Mouse (Mus musculus) limb, embryonic 14.5 days (tissue): ENCODE results near the gene Nxpe5. TPM values are rescaled to one million over a fixed set of nuclear protein-coding genes. Genes with fewer than 3 reads are reported as not detected.
"Not testable (repeated sequence)": the region's sequence is repeated elsewhere in the genome, so short reads cannot be mapped to it uniquely, and the experiment has no call there.

Source experiments
- ATAC-seq: fragments of 200-750 bp; cut with Nextera tagmentation; 2 replicates; pipeline ENCODE4 v1.8.0; 2017; ENCODE audit warnings: low read depth, moderate number of reproducible peaks, moderate TSS enrichment; ENCODE audit not compliant: low FRiP score
- DNase-seq: peaks from one replicate; pipeline ENCODE4 v3.0.0-alpha.2; 2015; ENCODE audit warnings: low spot score
- H3K27ac ChIP-seq: fragments of 300-500 bp; sonication (generic); replicated peaks from 2 replicates; pipeline ENCODE4 v1.5.1; 2014; ENCODE audit warnings: low read depth, mild to moderate bottlenecking, low read length, moderate library complexity, mixed read lengths
- H3K27me3 ChIP-seq: fragments of 300-500 bp; sonication (generic); 2 replicates; pipeline ENCODE4 v1.6.1; 2014; ENCODE audit warnings: low read length, mixed read lengths; ENCODE audit not compliant: control insufficient read depth, insufficient read depth
- H3K36me3 ChIP-seq: fragments of 300-500 bp; sonication (generic); 2 replicates; pipeline ENCODE4 v1.6.1; 2014; ENCODE audit warnings: mild to moderate bottlenecking, low read length, moderate library complexity, mixed read lengths; ENCODE audit not compliant: control insufficient read depth, insufficient read depth
- H3K4me1 ChIP-seq: fragments of 300-500 bp; sonication (generic); 2 replicates; pipeline ENCODE4 v1.6.1; 2014; ENCODE audit warnings: antibody characterized with exemption, low read length, mixed read lengths; ENCODE audit not compliant: control insufficient read depth, insufficient read depth
- H3K4me2 ChIP-seq: fragments of 300-500 bp; sonication (generic); replicated peaks from 2 replicates; pipeline ENCODE4 v1.6.1; 2014; ENCODE audit warnings: low read depth, mild to moderate bottlenecking, low read length, moderate library complexity; ENCODE audit not compliant: severe bottlenecking
- H3K4me3 ChIP-seq: fragments of 300-500 bp; sonication (generic); replicated peaks from 2 replicates; pipeline ENCODE4 v1.5.1; 2014; ENCODE audit warnings: low read length
- H3K9ac ChIP-seq: fragments of 300-500 bp; sonication (generic); 2 replicates; pipeline ENCODE4 v1.6.1; 2014; ENCODE audit warnings: mild to moderate bottlenecking, low read depth, low read length, moderate library complexity; ENCODE audit not compliant: severe bottlenecking
- H3K9me3 ChIP-seq: fragments of 300-500 bp; sonication (generic); 2 replicates; pipeline ENCODE4 v1.6.1; 2016; ENCODE audit warnings: low read length; ENCODE audit not compliant: control insufficient read depth
- POLR2A ChIP-seq: fragments of 200-500 bp; IDR thresholded peaks from 2 replicates; pipeline ENCODE4 v1.8.0; 2012; ENCODE audit warnings: inconsistent platforms, mild to moderate bottlenecking, moderate library complexity, borderline replicate concordance; ENCODE audit not compliant: insufficient read depth, insufficient read length; ENCODE audit errors: extremely low read depth
- WGBS: fragments of 180-500 bp; shearing (Covaris S2); extraction: QIAGEN DNeasy Blood & Tissue Kit; methylation state at CpG from one replicate; pipeline ENCODE4 v1.1.7; 2014; 5-methylcytosine and 5-hydroxymethylcytosine counted together
- polyA plus RNA-seq, 2 experiments: library from polyadenylated mRNA; depleted of rRNA in 1 of 2; stranded (reverse) in 1 of 2; unstranded in 1 of 2; fragments of >200 nt; fragmentation: Nextera tagmentation in 1 of 2; extraction: Ambion mirVana in 1 of 2; gene quantifications; 2 replicates each; pipeline versions ENCODE4 v1.2.1 to v1.2.3; 2012 to 2014

Gene Nxpe5
- polyA plus RNA-seq, 2 experiments: not detected

DNA sequence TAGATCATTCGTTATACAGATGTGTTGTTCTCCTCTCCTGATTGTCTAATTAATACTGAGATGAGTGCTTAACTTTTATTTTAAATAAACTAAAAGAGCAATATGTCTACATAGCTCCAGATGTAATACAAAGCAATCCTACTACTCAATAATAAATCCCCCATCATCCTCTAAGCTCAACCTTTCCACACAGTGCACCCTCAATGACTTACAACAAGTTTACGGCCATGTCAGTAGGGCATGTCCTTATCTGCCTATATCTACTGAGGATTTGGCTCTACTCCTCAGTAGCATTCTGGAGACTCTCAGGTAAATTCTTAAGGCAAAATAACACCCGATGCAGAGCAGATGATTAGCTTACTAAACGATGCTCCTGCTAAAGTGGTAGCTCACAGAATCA lies 17.8 kb upstream of the Nxpe5 start:
- Histone ChIP-seq H3K27me3 (no peaks in the 10 kb centered on the region), H3K4me3 (no peak overlapping the region), H3K9me3 (peaks cover 7% of the 10 kb centered on the region; the same call in 1 of the 2 replicates), H3K36me3 (no peaks in the 10 kb centered on the region), H3K9ac (no peak overlapping the region), H3K27ac (no peak overlapping the region), H3K4me1 (no peaks in the 10 kb centered on the region), H3K4me2 (no peak overlapping the region)
- whole genome bisulfite sequencing: 81% methylated on average over 4 of the region's 4 CpGs
- DNase-seq (no peak), ATAC-seq (no peak)
- TF ChIP-seq POLR2A: no peak

DNA sequence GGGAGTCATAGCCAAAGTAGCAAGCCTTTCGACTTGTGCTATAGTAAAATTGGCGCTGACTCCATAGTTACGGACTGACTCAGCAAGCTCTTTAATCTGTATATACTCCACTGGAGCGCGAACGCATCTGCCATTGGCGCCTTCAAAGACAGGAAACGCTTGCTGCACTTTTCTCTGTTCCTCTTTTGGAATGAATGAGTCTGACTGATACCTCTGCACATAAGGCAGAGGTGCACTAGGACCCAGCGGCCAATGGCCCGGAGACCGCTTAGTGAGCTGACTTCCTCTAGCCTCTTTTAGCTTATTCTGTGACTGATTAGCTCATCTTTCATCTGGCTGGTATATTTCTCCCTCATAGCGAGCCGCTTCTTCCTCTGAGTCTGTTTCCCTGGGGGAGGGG lies 9.1 kb upstream of the Nxpe5 start:
- not testable (repeated sequence) for H3K9ac ChIP-seq, H3K4me3 ChIP-seq, H3K27me3 ChIP-seq, DNase-seq, H3K27ac ChIP-seq, H3K4me2 ChIP-seq, ATAC-seq, H3K9me3 ChIP-seq, H3K4me1 ChIP-seq, H3K36me3 ChIP-seq
- 96% methylated on average over 13 of the region's 13 CpGs for WGBS

DNA sequence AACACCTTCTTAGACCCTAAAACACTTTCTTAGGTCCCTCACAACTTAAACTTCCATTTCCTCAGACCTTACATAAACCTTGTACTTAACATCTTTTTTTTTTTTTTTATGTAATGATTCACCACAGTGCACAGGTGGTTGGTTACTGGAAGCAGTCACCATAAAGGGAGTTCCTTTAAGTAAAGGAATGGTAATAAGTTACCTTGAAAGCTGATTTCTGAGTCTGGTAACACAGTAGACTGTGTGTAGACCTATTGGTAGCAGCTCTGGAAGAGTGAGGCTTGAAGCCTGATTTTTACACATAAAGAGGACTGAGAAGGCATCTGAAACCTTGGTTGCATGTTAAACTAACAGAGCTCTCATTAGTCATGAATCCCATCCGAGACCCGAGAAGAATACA lies 5.8 kb upstream of the Nxpe5 start:
- Histone ChIP-seq H3K4me1 (no peaks in the 10 kb centered on the region), H3K36me3 (no peaks in the 10 kb centered on the region), H3K4me2 (no peak overlapping the region), H3K9ac (no peak overlapping the region), H3K4me3 (no peak overlapping the region), H3K9me3 (no peaks in the 10 kb centered on the region), H3K27me3 (no peaks in the 10 kb centered on the region), H3K27ac (no peak overlapping the region)
- DNase-seq: no peak
- no peak for TF ChIP-seq POLR2A
- 74% methylated on average over 2 of the region's 2 CpGs for WGBS
- ATAC-seq: no peak

DNA sequence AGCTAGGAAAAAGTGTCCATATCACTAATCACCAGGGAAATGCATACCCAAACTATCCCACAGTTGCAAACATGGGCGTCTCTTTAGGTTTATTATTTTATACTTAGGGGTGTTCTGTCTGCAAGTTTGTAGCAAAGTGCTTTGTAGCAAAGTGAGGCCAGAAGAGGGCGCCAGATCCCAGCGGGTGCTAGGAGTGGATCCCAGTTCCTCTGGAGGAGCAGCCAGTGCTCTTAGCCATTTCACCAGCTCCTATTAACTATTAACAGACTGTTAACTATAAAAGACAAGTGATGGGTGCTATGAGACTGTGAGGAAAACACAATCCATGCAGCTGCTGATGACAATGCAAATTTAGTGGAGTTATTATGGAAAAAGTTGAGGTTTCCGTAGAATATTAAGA lies 3.6 kb upstream of the Nxpe5 start:
- Histone ChIP-seq H3K36me3 (no peaks in the 10 kb centered on the region), H3K27ac (no peak overlapping the region), H3K4me1 (no peaks in the 10 kb centered on the region), H3K4me3 (no peak overlapping the region), H3K27me3 (no peaks in the 10 kb centered on the region), H3K9me3 (no peaks in the 10 kb centered on the region), H3K4me2 (no peak overlapping the region), H3K9ac (no peak overlapping the region)
- no peak for ATAC-seq
- peak; percentile 74 for DNase-seq
- no peak for TF ChIP-seq POLR2A
- WGBS: 25% methylated on average over 4 of the region's 4 CpGs

DNA sequence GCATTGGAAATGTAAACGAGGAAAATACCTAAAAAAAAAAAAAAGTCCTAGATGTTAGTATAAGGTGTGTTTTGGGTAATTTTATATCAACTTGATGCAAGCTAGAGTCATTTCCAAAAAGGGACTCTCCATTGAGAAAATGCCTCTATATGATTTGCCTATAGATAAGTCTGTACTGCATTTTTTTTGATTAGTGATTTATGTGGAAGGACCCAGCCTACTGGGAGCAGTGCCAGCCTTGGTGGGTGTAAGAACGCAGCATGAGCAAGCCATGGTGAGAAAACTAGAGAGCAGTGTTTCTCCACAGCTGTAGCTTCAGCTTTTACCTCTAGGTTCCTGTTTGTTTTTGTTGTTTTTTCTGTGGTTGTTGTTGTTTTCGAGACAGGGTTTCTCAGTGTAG lies 2.4 kb upstream of the Nxpe5 start:
- Histone ChIP-seq H3K27me3 (no peaks in the 10 kb centered on the region), H3K4me2 (no peak overlapping the region), H3K4me3 (no peak overlapping the region), H3K36me3 (no peaks in the 10 kb centered on the region), H3K4me1 (no peaks in the 10 kb centered on the region), H3K9me3 (no peaks in the 10 kb centered on the region), H3K9ac (no peak overlapping the region), H3K27ac (no peak overlapping the region)
- DNase-seq (no peak), ATAC-seq (no peak)
- no peak for TF ChIP-seq POLR2A
- WGBS: 56% methylated on average over 3 of the region's 3 CpGs

DNA sequence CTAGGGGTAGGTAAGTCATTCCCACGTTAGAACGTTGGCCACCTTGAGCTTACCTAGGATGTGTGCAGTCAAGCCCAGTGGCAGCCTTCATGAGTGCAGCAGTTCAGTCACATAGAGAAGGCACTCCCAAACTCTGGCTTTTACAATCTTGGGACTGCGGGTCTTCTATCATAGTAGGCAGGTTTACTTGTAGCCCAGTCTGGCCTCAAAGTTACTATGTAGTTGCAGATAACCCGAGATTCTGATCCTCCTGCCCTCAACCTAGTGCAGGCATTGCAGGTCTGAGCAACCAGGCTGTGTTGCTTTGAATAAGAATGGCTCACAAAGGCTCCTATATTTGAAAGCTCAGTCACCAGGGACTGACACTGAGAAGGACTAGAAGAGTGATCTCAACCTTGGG lies 793 bp downstream of the Nxpe5 start:
- Histone ChIP-seq H3K27ac (no peak overlapping the region), H3K9me3 (no peaks in the 10 kb centered on the region), H3K9ac (no peak overlapping the region), H3K4me2 (no peak overlapping the region), H3K36me3 (no peaks in the 10 kb centered on the region), H3K4me1 (no peaks in the 10 kb centered on the region), H3K27me3 (no peaks in the 10 kb centered on the region), H3K4me3 (no peak overlapping the region)
- TF ChIP-seq POLR2A: no peak
- no peak for ATAC-seq
- no peak for DNase-seq
- 76% methylated on average over 4 of the region's 4 CpGs for WGBS
